Mouse (Mus musculus): ENCODE results near the gene Gm17026. TPM values are rescaled to one million over a fixed set of nuclear protein-coding genes. Genes with fewer than 3 reads are reported as not detected.

Gm17026 gene
- polyA plus RNA-seq (2012; ENCODE audit: low replicate concordance) = not detected in 2 replicates

DNA sequence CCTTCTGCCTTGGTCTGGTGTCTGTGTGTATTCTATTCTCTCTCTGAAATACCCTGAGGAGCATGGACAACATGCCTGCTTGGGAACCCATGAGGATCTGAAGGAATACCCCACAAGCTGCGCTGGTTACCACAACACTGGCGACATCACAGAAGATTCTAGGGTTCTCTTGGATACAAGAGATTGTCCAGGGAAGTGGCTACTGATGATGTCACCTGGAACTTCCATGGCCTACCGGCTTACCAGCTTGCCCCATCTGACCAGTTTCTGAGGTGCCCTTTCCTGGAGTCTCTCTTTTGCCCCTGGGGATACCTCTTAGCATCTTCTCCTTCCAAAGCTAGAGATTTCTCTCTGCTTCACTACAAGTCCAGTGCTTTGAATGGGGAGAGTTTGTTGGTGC lies at the start of gene Gm17026:
Gene Gm17026, minus strand, starts transcription at position 101 of the 400 bp plus-strand sequence.

GRCm38 (mm10) chr14:42297258-42297657 lies 37.4 kb upstream of the Gm17026 start, which contains the start of gene Gm9611:
Gene Gm9611 (minus strand): TSS chr14:42297358.

Other genes with a start within 250 kb of the Gm17026 start
- gene Gm7951, start 142.7 kb downstream of the Gm17026 start, polyA plus RNA-seq (2012; ENCODE audit: low replicate concordance) = not detected in 2 replicates
- gene Gm17027, start 97.4 kb downstream of the Gm17026 start, polyA plus RNA-seq (2012; ENCODE audit: low replicate concordance) = not detected in 2 replicates
- not detected in 2 replicates for gene Gm3573, start 69.3 kb downstream of the Gm17026 start, polyA plus RNA-seq (2012; ENCODE audit: low replicate concordance)
- gene Gm9611, start 37.3 kb upstream of the Gm17026 start, polyA plus RNA-seq (2012; ENCODE audit: low replicate concordance) = not detected in 2 replicates
- not detected in 2 replicates for gene Gm7995, start 50.2 kb upstream of the Gm17026 start, polyA plus RNA-seq (2012; ENCODE audit: low replicate concordance)
- not detected in 2 replicates for gene Gm8005, start 179.6 kb upstream of the Gm17026 start, polyA plus RNA-seq (2012; ENCODE audit: low replicate concordance)
- not detected in 2 replicates for gene Gm8011, start 203.8 kb upstream of the Gm17026 start, polyA plus RNA-seq (2012; ENCODE audit: low replicate concordance)
- not detected in 2 replicates for gene Gm8020, start 242.3 kb upstream of the Gm17026 start, polyA plus RNA-seq (2012; ENCODE audit: low replicate concordance)